In the genomic region with DNA sequence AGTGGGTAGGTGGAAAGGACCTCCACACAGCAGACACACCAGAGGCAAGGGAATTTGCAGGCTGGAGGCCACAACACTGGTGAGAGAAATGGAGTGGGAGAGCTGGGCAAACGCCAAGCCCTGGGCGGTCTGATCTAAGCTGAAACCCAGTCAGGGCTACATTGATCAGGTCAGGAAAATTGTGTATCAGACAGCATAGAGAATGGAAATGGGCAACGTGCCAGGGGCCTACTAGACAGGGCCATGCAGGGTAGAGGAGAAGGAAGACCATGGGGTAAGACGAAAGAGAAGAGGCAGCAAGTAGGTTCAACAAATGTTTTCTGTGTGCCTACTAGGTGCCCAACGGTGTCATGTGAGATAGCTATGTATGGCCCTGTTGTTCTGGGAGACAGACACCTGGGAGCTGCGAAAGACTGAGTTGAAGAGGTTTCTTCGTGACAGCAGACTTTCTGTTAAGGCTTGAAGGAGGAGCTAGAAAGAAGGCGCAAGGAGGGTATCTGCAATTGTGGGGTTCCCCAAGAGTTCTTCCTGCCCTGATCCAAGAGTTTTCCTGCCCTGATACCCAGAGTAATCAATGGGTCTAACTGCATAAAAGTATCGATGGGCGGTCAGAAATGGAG, we compare ENCODE assay signal across 8 mouse cellular contexts. TPM values are rescaled to one million over a fixed set of nuclear protein-coding genes. Genes with fewer than 3 reads are reported as not detected.
DNase-seq lines count a peak whose midpoint lies in the region; ATAC-seq lines count a peak whose summit lies in the region.

No protein-coding gene starts in this region.

- H3K9me3 ChIP-seq in heart, embryonic 10.5 days = no peaks in the 10 kb centered on the region
- no peaks in the 10 kb centered on the region for H3K9me3 ChIP-seq in forebrain, embryonic 12.5 days

- peak; percentile 12 for ATAC-seq in forebrain, embryonic 12.5 days (ENCODE audit: low FRiP score)
- ATAC-seq in megakaryocyte, adult 5-6 weeks (ENCODE audit: poor library complexity, severe bottlenecking) = peak; percentile 2; the same call in 1 of the 2 replicates
- ATAC-seq in inflammation-experienced regulatory T-cells, adult 6 months = no peak
- ATAC-seq in CD4-positive, CD25-positive, alpha-beta regulatory T cell, adult 4 months = no peak

- H3K4me2 ChIP-seq in forebrain, embryonic 12.5 days = peak overlapping the region; percentile 63

- H3K27ac ChIP-seq in heart, embryonic 10.5 days = peak overlapping the region; percentile 98
- H3K27ac ChIP-seq in forebrain, embryonic 12.5 days = no peak overlapping the region

- 44% methylated on average over 10 of the region's 10 CpGs for WGBS in heart, embryonic 10.5 days
- 42% methylated on average over 10 of the region's 10 CpGs for WGBS in forebrain, embryonic 12.5 days

- H3K27me3 ChIP-seq in heart, embryonic 10.5 days (ENCODE audit: insufficient read depth, poor library complexity, severe bottlenecking) = peaks cover 45% of the 10 kb centered on the region; the same call in 1 of the 2 replicates
- 0 out of 2 replicates have a peak, but pooled peaks cover 11% of the 10 kb centered on the region for H3K27me3 ChIP-seq in forebrain, embryonic 12.5 days

- H3K9ac ChIP-seq in forebrain, embryonic 12.5 days = peak overlapping the region; percentile 63

- no peaks in the 10 kb centered on the region for H3K36me3 ChIP-seq in heart, embryonic 10.5 days
- no peaks in the 10 kb centered on the region for H3K36me3 ChIP-seq in forebrain, embryonic 12.5 days (replicated peaks)

- peaks cover 46% of the 10 kb centered on the region for H3K4me1 ChIP-seq in heart, embryonic 10.5 days
- peaks cover 22% of the 10 kb centered on the region for H3K4me1 ChIP-seq in forebrain, embryonic 12.5 days

- H3K4me3 ChIP-seq in heart, embryonic 10.5 days = peak overlapping the region; percentile 90
- H3K4me3 ChIP-seq in forebrain, embryonic 12.5 days (replicated peaks) = peak overlapping the region; percentile 61

- intact Hi-C loops in heart, postnatal 10 days (cut with DNase I) = no loop called here

- no peak for DNase-seq in heart, embryonic 10.5 days (ENCODE audit: low spot score)
- no peak for DNase-seq in heart, postnatal 10 days
- peak; percentile 34 for DNase-seq in NIH3T3 (ENCODE audit: low read depth)
- peak; percentile 44 to 49 for DNase-seq in kidney, adult 8-10 months

RNA-seq across cellular contexts. Expression of a gene that starts 0.7 kb away (rescaled TPM):
- 48.6 and 65.5 TPM in 2 replicates for polyA plus RNA-seq in heart, embryonic 10.5 days (2016; fragmentation: Nextera tagmentation; extraction: Ambion mirVana)
- 10 to 100 TPM; 11.7 to 11.8 TPM for total RNA-seq in heart, postnatal 10 days (2021)
- polyA plus RNA-seq in forebrain, embryonic 12.5 days (2016; fragmentation: Nextera tagmentation; extraction: Ambion mirVana) = 51.5 and 54.4 TPM in 2 replicates
- 9.7 and 10.5 TPM in 2 replicates for total RNA-seq in megakaryocyte, adult 5-6 weeks (2015)
- 11.4 and 11.9 TPM in 2 replicates for total RNA-seq in megakaryocyte, adult 5-6 weeks (2017)
- polyA plus RNA-seq in inflammation-experienced regulatory T-cells, adult 6 months (2017; shearing (Covaris generic)) = 10 to 100 TPM; 33.0 to 42.6 (median 40.7) TPM
- 10 to 100 TPM; 38.1 to 42.5 TPM for polyA plus RNA-seq in CD4-positive, CD25-positive, alpha-beta regulatory T cell, adult 4 months (2017; shearing (Covaris generic))

RNA-seq across cellular contexts. Expression of a gene that starts 11.7 kb away (rescaled TPM):
- polyA plus RNA-seq in heart, embryonic 10.5 days (2016; fragmentation: Nextera tagmentation; extraction: Ambion mirVana) = 2.0 and 3.6 TPM in 2 replicates
- total RNA-seq in heart, postnatal 10 days (2021) = 10 to 100 TPM; 36.1 to 38.5 TPM
- 5.6 and 6.2 TPM in 2 replicates for polyA plus RNA-seq in forebrain, embryonic 12.5 days (2016; fragmentation: Nextera tagmentation; extraction: Ambion mirVana)
- 0.36 and 1.3 TPM in 2 replicates for total RNA-seq in megakaryocyte, adult 5-6 weeks (2015)
- not detected in 2 replicates for total RNA-seq in megakaryocyte, adult 5-6 weeks (2017)
- polyA plus RNA-seq in inflammation-experienced regulatory T-cells, adult 6 months (2017; shearing (Covaris generic)) = under 1 TPM; 0.39 to 0.59 (median 0.50) TPM
- polyA plus RNA-seq in CD4-positive, CD25-positive, alpha-beta regulatory T cell, adult 4 months (2017; shearing (Covaris generic)) = 1 to 10 TPM; 1.1 to 2.0 TPM

RNA-seq across cellular contexts. Expression of a gene that starts 35.0 kb away (rescaled TPM):
- polyA plus RNA-seq in heart, embryonic 10.5 days (2016; fragmentation: Nextera tagmentation; extraction: Ambion mirVana) = 22.3 and 23.6 TPM in 2 replicates
- total RNA-seq in heart, postnatal 10 days (2021) = 10 to 100 TPM; 22.9 to 24.5 TPM
- 28.2 and 29.2 TPM in 2 replicates for polyA plus RNA-seq in forebrain, embryonic 12.5 days (2016; fragmentation: Nextera tagmentation; extraction: Ambion mirVana)
- total RNA-seq in megakaryocyte, adult 5-6 weeks (2015) = 4.2 and 5.9 TPM in 2 replicates
- 2.4 and 4.0 TPM in 2 replicates for total RNA-seq in megakaryocyte, adult 5-6 weeks (2017)
- 1 to 10 TPM; 7.2 to 8.8 (median 7.3) TPM for polyA plus RNA-seq in inflammation-experienced regulatory T-cells, adult 6 months (2017; shearing (Covaris generic))
- 1 to 10 TPM; 7.8 to 8.7 TPM for polyA plus RNA-seq in CD4-positive, CD25-positive, alpha-beta regulatory T cell, adult 4 months (2017; shearing (Covaris generic))

RNA-seq across cellular contexts. Expression of a gene that starts 59.2 kb away (rescaled TPM):
- polyA plus RNA-seq in heart, embryonic 10.5 days (2016; fragmentation: Nextera tagmentation; extraction: Ambion mirVana) = 35.3 and 41.5 TPM in 2 replicates
- total RNA-seq in heart, postnatal 10 days (2021) = 10 to 100 TPM; 29.3 to 35.8 TPM
- 70.2 and 74.2 TPM in 2 replicates for polyA plus RNA-seq in forebrain, embryonic 12.5 days (2016; fragmentation: Nextera tagmentation; extraction: Ambion mirVana)
- total RNA-seq in megakaryocyte, adult 5-6 weeks (2015) = 20.2 and 25.3 TPM in 2 replicates
- 37.0 and 43.6 TPM in 2 replicates for total RNA-seq in megakaryocyte, adult 5-6 weeks (2017)
- 10 to 100 TPM; 20.2 to 32.0 (median 30.5) TPM for polyA plus RNA-seq in inflammation-experienced regulatory T-cells, adult 6 months (2017; shearing (Covaris generic))
- polyA plus RNA-seq in CD4-positive, CD25-positive, alpha-beta regulatory T cell, adult 4 months (2017; shearing (Covaris generic)) = 10 to 100 TPM; 26.9 to 32.7 TPM

Comparison
In these comparisons a context has a peak if more than half of its experiments do, and no peak if none do; other contexts are left out.
1. DNase-seq: peak in NIH3T3 (single experiment) and kidney, adult 8-10 months (2 of 2); none in heart, embryonic 10.5 days (single experiment) and heart, postnatal 10 days (0 of 2).
2. ATAC-seq: peak in forebrain, embryonic 12.5 days (single experiment) and megakaryocyte, adult 5-6 weeks (single experiment); none in inflammation-experienced regulatory T-cells, adult 6 months (single experiment) and CD4-positive, CD25-positive, alpha-beta regulatory T cell, adult 4 months (single experiment).